Mouse (Mus musculus) small intestine, adult 2 months (tissue): Measurements from ENCODE around the gene Lactbl1.

ENCODE experiments used
- CTCF ChIP-seq: fragments of 200-500 bp; IDR thresholded peaks from 2 replicates; pipeline ENCODE4 v1.5.1; 2012; ENCODE audit warnings: low read depth, mild to moderate bottlenecking, control low read depth, inconsistent platforms, low read length, moderate library complexity, mixed read lengths; ENCODE audit not compliant: insufficient replicate concordance, insufficient read length; ENCODE audit errors: extremely low read depth
- POLR2A ChIP-seq: fragments of 200-500 bp; IDR thresholded peaks from 2 replicates; pipeline ENCODE4 v1.6.1; 2012; ENCODE audit warnings: low read depth, mild to moderate bottlenecking, control low read depth, inconsistent platforms, low read length, moderate library complexity

DNA sequence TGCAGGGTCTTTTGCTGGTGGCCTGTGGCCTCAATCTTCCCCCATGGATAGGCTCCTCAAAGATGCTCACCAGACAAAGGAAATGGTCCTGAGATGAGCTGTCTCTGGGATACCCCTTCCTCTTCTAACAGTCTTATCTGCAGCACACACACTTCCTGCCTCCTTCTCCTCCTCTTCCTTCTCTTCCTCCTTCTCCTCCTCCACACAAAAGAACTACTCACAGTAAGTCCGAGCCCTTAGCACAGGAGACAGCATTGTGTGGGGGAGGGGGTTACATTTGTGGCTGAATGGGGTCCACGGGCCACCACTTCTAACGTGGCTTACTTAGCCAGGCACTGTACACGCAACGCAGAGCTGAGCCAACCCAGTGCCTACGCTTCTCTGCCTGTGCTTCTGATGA is 30.6 kb downstream of the Lactbl1 start:
- no peak for TF ChIP-seq CTCF
- no peak for TF ChIP-seq POLR2A
